Mouse (Mus musculus): Measurements from ENCODE around the gene Sult3a2. TPM values are rescaled to one million over a fixed set of nuclear protein-coding genes. Genes with fewer than 3 reads are reported as not detected.
A peak's percentile ranks its signal among the peaks of the same experiment; 100 is the strongest.
"Not testable (repeated sequence)": the region's sequence is repeated elsewhere in the genome, so short reads cannot be mapped to it uniquely, and the experiment has no call there.

The Sult3a2 gene
- total and polyA plus RNA-seq, 2 experiments from 2014 or later, result not detected

DNA sequence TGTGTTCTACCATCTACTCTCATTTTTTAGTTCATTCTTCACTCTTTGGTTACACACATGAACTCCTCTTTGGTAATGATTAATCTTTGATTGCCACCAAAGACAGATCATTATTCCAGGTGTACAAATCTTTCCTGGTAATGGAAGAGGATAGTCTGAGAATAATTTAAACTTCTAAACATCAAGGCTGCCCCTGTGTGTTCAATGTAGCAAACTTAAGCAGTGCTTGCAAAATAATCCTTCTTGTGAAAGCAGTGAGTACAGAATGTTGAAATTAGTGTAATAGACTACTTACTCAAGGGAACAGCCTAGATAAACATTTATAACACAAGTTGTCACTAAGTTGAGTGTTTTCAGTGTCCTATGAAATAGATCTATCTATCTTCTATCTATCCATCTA is 1.0 kb upstream of the Sult3a2 start:
- Histone ChIP-seq H3K4me1 (ENCODE audit: insufficient read depth) (no peaks in the 10 kb centered on the region), H3K36me3 (ENCODE audit: insufficient read depth) (no peaks in the 10 kb centered on the region), H3K9me3 (ENCODE audit: low read length) (no peaks in the 10 kb centered on the region), H3K4me3 (ENCODE audit: low read depth, low read length) (no peak overlapping the region), H3K27me3 (ENCODE audit: insufficient read depth, low read length) (no peaks in the 10 kb centered on the region), H3K27ac (ENCODE audit: low read depth, low read length) (no peak overlapping the region), H3K4me2 (ENCODE audit: low read depth) (no peak overlapping the region), H3K9ac (no peak overlapping the region)
- DNase-seq (no peak), ATAC-seq (no peak)
- no peak for TF ChIP-seq CTCF (IDR thresholded peaks at IDR 0.05; ENCODE audit: low read depth)

DNA sequence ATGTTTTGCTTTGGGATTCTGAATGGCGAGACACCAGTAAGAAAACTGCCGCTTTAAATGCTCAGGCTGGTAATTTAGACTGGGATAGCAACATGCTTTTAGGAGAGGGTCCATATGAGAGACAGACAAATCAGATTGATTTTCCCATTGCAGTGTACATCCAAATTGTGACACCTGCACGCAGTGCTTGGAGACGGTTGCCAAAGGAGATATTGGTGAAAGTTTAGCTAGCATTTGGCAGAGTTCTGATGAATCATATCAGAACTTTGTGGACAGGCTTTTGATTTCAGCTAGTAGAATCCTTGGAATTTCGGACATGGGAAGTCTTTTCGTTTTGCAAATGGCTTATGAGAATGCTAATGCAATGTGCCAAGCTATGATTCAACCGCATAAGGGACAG is 51.3 kb downstream of the Sult3a2 start:
- not testable (repeated sequence) for ATAC-seq

DNA sequence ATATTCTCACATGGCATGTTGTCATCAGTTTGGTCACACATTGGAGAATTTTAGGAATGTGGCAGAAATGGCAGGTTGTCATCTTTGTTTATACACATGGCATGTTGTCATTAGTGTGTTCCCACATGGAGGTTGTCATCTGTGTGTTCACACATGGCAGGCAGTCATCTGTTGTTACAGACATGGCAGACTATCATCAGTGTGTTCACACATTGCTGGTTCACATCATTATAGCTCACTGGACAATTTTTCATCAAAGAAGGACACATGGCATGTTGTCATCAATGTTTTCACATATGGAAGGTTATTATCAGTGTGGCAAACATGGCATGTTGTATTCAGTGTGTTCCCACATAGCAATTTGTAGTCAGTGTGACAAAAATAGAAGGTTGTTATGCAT is 53.3 kb downstream of the Sult3a2 start:
- Histone ChIP-seq H3K36me3 (ENCODE audit: insufficient read depth) (no peaks in the 10 kb centered on the region), H3K27me3 (ENCODE audit: insufficient read depth, low read length) (no peaks in the 10 kb centered on the region), H3K4me1 (ENCODE audit: insufficient read depth) (no peaks in the 10 kb centered on the region), H3K9ac (no peak overlapping the region), H3K4me3 (ENCODE audit: low read depth, low read length) (no peak overlapping the region), H3K9me3 (ENCODE audit: low read length) (no peaks in the 10 kb centered on the region), H3K27ac (ENCODE audit: low read depth, low read length) (no peak overlapping the region), H3K4me2 (ENCODE audit: low read depth) (no peak overlapping the region)
- no peak for TF ChIP-seq CTCF (IDR thresholded peaks at IDR 0.05; ENCODE audit: low read depth)
- DNase-seq (no peak), ATAC-seq (peak; percentile 95)

More for the DNA sequence above, 51.3 kb downstream of the Sult3a2 start:
- not testable (repeated sequence) for H3K9ac ChIP-seq; DNase-seq; H3K4me1 ChIP-seq (ENCODE audit: insufficient read depth); H3K27me3 ChIP-seq (ENCODE audit: insufficient read depth, low read length); H3K4me3 ChIP-seq (ENCODE audit: low read depth, low read length); H3K9me3 ChIP-seq (ENCODE audit: low read length); H3K36me3 ChIP-seq (ENCODE audit: insufficient read depth); H3K4me2 ChIP-seq (ENCODE audit: low read depth); H3K27ac ChIP-seq (ENCODE audit: low read depth, low read length)
- 94% methylated on average over 7 of the region's 7 CpGs for WGBS

DNA sequence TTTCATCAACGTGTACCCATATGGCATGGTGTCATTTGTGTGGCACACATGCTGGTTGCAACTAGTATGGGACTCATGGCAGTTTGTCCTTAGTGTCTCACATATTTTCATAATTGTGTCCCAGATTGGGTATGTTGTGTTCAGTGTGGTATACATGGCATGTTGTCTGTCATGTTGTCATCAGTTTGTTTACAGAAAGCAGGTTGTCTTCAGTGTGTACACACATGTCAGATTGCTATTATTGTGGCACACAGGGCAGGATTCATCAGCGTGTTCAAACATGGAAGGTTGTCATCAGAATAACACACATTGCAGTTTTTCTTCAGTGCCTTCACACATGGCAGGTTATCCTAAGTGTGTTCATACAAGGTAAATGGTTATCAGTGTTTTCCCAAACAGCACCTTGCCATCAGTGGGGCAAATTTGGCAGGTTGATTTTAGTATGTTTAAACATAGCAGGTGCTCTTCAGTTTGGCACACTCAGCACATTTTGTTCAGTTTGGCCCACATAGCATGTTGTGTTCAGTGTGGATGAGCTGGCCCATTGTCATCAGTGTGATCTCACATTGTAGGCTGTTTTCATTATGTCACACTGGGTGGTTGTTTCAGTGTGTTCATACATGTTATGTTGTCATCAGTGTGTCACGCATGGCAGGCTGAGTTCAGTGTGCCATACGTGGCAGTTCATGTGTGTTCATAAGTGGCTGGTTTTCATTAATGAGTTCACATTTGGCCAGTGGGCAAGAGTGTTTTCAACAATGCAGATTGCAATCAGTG is 53.9 kb downstream of the Sult3a2 start:
- TF ChIP-seq CTCF (IDR thresholded peaks at IDR 0.05; ENCODE audit: low read depth), result no peak
- H3K9me3 ChIP-seq (ENCODE audit: low read length), result no peaks in the 10 kb centered on the region
- H3K36me3 ChIP-seq (ENCODE audit: insufficient read depth), result no peaks in the 10 kb centered on the region
- H3K27me3 ChIP-seq (ENCODE audit: insufficient read depth, low read length), result no peaks in the 10 kb centered on the region
- no peak overlapping the region for H3K4me2 ChIP-seq (ENCODE audit: low read depth)
- no peak overlapping the region for H3K4me3 ChIP-seq (ENCODE audit: low read depth, low read length)
- H3K9ac ChIP-seq, result no peak overlapping the region
- 56% methylated on average over 4 of the region's 4 CpGs for WGBS
- ATAC-seq (peak; percentile 78), DNase-seq (peak; percentile 75)
- no peak overlapping the region for H3K27ac ChIP-seq (ENCODE audit: low read depth, low read length)
- H3K4me1 ChIP-seq (ENCODE audit: insufficient read depth), result no peaks in the 10 kb centered on the region

DNA sequence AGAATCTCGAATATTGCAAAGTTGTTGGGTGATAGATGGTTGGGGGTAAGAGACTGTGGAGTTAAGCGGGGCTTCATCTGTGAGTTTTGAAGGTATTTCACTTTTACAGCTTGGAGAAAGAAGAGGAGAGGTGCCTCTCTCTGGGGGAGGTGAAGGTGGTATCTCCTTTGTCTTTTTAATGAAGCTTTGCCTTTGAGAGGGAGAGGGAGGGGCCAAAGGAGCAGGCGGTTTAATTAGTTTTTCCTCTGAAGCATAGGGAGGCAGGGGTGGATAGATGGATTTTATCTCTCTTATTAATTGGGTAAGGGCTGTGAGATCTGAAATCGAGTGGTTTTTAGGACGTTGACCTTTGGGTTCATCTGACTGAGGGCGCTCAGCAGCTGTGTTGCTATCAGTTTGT is 62.7 kb downstream of the Sult3a2 start:
- no peaks in the 10 kb centered on the region for H3K9me3 ChIP-seq (ENCODE audit: low read length)
- no peaks in the 10 kb centered on the region for H3K27me3 ChIP-seq (ENCODE audit: insufficient read depth, low read length)
- no peak for TF ChIP-seq CTCF (IDR thresholded peaks at IDR 0.05; ENCODE audit: low read depth)
- no peak overlapping the region for H3K27ac ChIP-seq (ENCODE audit: low read depth, low read length)
- no peak overlapping the region for H3K4me3 ChIP-seq (ENCODE audit: low read depth, low read length)
- no peaks in the 10 kb centered on the region for H3K4me1 ChIP-seq (ENCODE audit: insufficient read depth)
- WGBS, result 23% methylated on average over 6 of the region's 6 CpGs
- no peak overlapping the region for H3K9ac ChIP-seq
- no peak for DNase-seq
- ATAC-seq, result no peak
- no peaks in the 10 kb centered on the region for H3K36me3 ChIP-seq (ENCODE audit: insufficient read depth)
- H3K4me2 ChIP-seq (ENCODE audit: low read depth), result no peak overlapping the region

DNA sequence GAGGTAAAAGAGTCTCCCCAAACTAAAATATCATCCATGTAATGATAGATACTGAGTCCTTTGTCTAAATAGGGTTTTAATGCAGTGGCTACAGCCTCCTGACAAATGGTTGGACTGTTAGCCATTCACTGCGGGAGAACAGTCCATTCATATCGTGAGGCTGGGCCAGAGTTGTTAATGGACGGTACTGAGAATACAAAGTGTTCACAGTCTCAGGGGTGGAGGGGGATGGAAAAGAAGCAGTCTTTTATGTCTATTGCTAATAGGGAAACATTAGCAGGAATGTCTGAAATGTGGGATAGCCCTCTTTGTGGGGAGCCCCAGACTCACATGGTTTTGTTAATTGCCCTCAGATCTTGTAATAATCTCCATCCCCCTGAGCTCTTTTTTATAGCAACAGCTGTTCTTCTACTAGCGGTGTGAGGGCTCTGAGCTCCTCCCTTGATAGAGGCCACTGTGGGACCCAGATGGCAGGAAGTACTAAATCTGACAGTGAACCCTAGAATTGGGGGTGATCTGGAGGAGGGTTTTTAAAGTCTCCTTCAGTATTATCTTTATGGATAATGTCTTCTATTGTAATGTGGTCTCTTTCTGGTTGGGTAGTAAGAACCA is 64.6 kb downstream of the Sult3a2 start:
- Histone ChIP-seq H3K4me1 (ENCODE audit: insufficient read depth) (no peaks in the 10 kb centered on the region), H3K9ac (no peak overlapping the region), H3K4me2 (ENCODE audit: low read depth) (no peak overlapping the region), H3K9me3 (ENCODE audit: low read length) (no peaks in the 10 kb centered on the region), H3K4me3 (ENCODE audit: low read depth, low read length) (no peak overlapping the region), H3K36me3 (ENCODE audit: insufficient read depth) (no peaks in the 10 kb centered on the region), H3K27me3 (ENCODE audit: insufficient read depth, low read length) (no peaks in the 10 kb centered on the region), H3K27ac (ENCODE audit: low read depth, low read length) (no peak overlapping the region)
- ATAC-seq (no peak), DNase-seq (no peak)
- TF ChIP-seq CTCF (IDR thresholded peaks at IDR 0.05; ENCODE audit: low read depth), result no peak
- 27% methylated on average over 4 of the region's 4 CpGs for WGBS

Other genes starting within 250 kb of the Sult3a2 start
- gene Clvs2, start 161.9 kb downstream of the Sult3a2 start, total RNA-seq (2014; rRNA removed), result 21.5 and 22.8 TPM in 2 replicates
- gene Clvs2, start 161.9 kb downstream of the Sult3a2 start, polyA plus RNA-seq (2015; fragmentation: Nextera tagmentation; extraction: Ambion mirVana), result 20.6 and 23.6 TPM in 2 replicates
- gene Sult3a1, start 71.0 kb upstream of the Sult3a2 start, total RNA-seq (2014; rRNA removed), result not detected in 2 replicates
- gene Sult3a1, start 71.0 kb upstream of the Sult3a2 start, polyA plus RNA-seq (2015; fragmentation: Nextera tagmentation; extraction: Ambion mirVana), result not detected in 2 replicates
- 2.2 and 3.8 TPM in 2 replicates for gene Rsph4a, start 118.4 kb upstream of the Sult3a2 start, total RNA-seq (2014; rRNA removed)
- gene Rsph4a, start 118.4 kb upstream of the Sult3a2 start, polyA plus RNA-seq (2015; fragmentation: Nextera tagmentation; extraction: Ambion mirVana), result 1.1 and 2.0 TPM in 2 replicates
- gene Zup1, start 164.6 kb upstream of the Sult3a2 start, total RNA-seq (2014; rRNA removed), result 13.3 and 19.5 TPM in 2 replicates
- gene Zup1, start 164.6 kb upstream of the Sult3a2 start, polyA plus RNA-seq (2015; fragmentation: Nextera tagmentation; extraction: Ambion mirVana), result 7.4 and 11.6 TPM in 2 replicates
- gene Rwdd1, start 232.9 kb upstream of the Sult3a2 start, total RNA-seq (2014; rRNA removed), result 146 and 155 TPM in 2 replicates
- gene Rwdd1, start 232.9 kb upstream of the Sult3a2 start, polyA plus RNA-seq (2015; fragmentation: Nextera tagmentation; extraction: Ambion mirVana), result 176 and 195 TPM in 2 replicates